Mouse (Mus musculus) spleen, postnatal 14 days (tissue): ENCODE data around the gene Irf6.

Experiments
- DNase-seq, 2 experiments: peaks; one replicate each; pipeline ENCODE4 v3.0.0; 2021 to 2022; ENCODE audit warnings: low spot score in 2 of 2

Gene Irf6

GRCm38 (mm10) chr1:193152872-193153271 is at the start of gene Irf6:
TSS of gene Irf6 (plus strand) at chr1:193153111.
- DNase-seq, result no peak

DNA sequence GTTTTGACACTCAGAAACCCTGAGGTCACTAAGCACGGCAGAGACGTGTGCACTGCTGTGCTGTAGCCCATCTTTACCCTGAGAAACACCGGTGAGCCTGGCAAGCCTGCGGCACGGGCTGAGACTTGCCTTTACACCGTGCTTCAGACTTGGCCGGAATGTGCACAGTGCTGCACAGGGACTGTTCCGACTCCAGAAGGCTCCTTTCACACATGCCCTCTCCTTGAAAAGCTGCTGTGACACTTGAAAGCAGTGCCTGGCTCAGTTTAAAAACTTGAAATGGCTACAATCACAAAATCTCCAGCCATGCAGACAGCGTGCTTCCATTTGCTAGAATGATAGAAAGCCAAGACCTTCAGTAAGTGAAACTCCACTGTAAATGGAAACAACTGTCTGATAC is 40.8 kb upstream of the Irf6 start:
- no peak for DNase-seq

DNA sequence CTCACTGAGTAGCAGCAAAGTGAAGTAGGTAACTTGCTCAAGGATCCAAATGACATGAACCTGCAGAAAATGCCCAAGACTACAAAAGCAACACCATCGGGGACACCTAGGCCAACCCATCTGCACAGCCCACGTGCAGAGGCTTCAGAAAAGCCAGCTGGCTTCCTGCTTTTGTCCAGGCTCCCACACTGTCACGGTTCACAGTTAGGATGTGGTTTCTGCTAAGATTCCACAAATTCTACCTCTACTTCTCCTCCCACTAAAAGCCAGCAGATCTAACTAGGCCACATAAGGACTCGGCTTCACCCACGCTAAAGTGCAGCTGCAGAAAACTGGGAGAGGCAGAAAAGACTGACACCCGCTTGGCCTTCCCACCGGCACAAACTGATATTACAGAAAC is 30.1 kb upstream of the Irf6 start:
- no peak for DNase-seq

DNA sequence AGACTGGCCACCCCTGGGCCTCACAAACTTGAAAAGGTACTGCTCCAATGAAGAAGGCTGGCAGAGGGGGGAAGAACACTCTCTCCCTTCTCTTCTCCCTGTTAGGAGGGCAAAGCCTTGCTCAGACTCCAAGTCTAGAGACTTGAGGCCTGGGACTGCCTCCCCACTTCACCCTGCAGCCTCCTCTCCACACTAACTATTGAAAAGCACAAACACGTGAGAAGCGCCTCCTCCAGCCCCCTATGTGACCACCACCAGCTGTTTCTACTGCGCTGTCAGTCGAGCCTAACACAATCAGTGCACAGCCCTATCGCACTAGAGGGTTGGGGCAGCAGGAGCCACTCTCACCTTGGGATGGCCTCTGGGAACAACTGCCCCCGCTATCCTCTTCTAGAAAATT is 29.6 kb upstream of the Irf6 start:
- DNase-seq, result no peak

DNA sequence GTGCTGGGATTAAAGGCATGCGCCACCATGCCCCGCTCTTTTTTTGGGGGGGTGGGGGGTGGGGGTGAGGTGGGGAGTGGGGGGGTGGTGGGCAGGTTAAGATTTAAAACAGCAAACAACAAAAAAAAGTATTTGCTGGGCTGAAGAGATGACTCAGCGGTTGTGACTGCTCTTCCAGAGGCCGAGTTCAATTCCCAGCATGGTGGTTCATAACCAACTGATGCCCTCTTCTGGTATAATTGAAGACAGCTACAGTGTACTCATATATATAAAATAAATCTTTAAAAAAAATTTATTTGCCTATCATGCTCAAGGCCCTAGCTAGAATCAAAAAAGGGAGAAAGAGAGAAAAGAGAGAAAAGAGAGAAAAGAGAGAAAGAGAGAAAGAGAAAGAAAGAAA is 27.1 kb upstream of the Irf6 start:
- DNase-seq, result no peak

- DNase-seq, result no peak
Measured at GRCm38 (mm10) chr1:193128055-193128454, 24.9 kb upstream of the Irf6 start.

DNA sequence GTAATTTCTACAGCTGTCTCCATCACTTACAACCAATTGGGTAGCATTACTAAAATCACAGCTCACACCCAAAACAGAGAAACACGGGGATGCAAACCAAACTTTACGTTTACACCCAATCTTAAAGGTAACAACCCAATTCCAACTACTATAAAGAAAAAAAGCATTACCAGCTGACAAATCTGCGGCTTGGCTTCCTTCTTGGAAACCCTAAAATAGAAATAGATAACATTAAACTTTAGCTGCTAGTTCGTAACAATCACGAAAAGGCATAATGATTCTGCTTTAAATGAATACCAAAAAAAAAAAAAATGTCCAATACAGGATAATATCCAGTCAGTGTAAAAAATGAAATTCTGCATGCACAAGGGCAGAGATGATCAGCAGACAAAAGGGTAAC is 23.6 kb upstream of the Irf6 start:
- DNase-seq, result no peak

GRCm38 (mm10) chr1:193129786-193130455 is 23.0 kb upstream of the Irf6 start, which contains the start of gene Diexf:
TSS of gene Diexf (minus strand) at chr1:193130272.
- peak; percentile 92 to 97 for DNase-seq

DNA sequence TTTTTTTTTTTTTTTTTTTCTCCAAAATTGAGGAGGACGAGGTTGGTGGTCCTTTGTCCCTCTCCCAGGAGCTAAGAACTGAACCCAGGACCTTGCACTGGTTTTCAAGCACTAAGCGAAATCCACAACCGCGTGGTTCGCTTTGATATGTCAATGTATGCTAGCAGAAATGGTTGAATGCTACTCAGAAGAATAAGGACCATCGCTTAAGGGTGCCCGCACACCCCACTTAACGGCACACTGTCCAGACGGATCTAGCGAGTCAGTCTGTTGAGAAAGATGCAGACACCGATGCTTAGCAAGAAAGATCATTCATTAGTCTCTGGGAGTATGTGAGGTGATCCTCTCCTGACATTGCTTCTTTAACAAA is 22.5 kb upstream of the Irf6 start:
- DNase-seq, result no peak

DNA sequence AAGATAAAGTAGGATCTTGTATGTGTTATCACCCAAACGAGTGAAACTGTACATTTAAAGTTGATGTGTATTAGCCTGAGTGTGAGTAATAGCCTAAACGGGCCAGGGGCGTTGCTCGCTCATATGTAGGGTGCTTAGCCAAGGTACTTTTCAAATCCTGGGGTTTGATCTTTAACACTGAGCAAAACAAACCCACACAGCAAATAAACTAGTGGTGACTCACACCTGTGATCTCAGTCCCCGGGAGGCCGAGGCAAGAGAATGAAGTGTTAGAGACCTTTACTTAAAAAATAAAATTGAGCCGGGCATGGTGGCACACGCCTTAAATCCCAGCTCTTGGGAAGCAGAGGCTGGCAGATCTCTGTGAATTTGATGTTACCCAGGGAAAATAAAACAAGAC is 22.1 kb upstream of the Irf6 start:
- DNase-seq, result no peak

DNA sequence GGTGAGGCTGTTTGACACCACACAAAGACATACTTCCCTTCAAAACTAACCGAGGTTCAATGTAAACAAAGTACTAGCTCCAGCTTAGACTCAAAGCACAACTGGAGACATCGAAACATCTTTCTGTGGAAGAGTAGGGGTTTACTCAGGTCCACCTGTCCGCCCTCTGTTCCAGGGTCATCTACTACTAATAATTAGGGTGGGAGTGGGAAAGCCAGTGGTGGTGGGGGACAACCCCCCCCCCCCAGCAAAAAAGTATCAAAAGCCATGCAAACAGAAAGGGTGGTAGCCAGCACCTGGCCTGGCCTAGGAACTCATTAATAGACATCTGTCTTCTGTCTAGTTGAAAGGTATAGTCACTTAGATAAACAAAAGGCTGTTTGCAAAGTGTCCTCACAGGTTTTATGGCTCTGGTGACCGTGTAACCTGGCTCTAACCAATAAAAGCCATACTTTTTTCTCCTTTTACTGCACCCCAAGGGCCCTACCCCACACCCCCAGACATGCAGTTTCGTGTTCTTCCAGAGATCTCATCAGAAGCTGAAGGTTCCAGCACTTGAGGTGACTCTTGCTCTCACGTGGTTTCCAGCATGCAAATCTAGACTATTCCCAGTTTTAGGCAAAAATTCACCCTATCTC is 21.5 kb upstream of the Irf6 start:
- DNase-seq, result no peak

GRCm38 (mm10) chr1:193132385-193132784 is 20.5 kb upstream of the Irf6 start:
- DNase-seq, result no peak

GRCm38 (mm10) chr1:193133726-193134125 is 19.2 kb upstream of the Irf6 start:
- no peak for DNase-seq

DNA sequence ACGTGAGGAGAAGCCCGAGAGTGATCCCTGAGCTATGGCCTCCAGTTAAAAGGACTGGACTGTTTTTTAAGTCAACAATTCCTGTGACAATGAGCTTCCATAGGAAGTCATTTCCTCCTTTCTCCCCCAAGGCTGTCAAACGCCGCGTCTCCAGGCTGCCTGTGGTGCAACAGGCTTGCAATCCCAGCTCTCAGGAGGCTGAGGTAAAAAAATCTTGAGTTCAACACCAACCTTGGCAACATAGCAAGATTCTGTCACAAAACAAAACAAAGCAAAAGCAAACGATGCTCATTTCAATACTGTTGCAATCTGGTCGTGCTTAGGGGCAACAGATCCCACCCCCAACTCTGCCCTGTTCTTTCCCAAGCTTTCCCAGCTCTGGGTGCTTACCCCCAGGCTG is 14.8 kb upstream of the Irf6 start:
- no peak for DNase-seq

DNA sequence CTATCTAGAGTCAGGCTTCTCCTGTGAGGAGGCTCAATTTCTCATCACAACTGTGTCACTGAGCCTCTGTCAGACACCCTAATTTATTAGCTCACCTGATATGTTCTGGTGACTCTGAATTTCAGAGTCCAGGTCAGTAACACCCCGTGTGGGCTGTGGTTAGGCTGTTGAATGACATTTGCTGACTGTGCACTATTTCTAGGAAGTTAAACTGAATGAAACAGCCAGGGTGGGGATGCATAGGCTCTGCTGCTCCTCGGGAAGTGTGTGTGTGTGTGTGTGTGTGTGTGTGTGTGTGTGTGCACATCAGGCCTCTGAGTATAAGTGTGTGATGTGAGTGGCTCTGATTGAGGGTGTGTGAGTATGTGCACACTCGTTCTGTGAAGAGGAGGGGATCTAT is 14.2 kb upstream of the Irf6 start:
- no peak for DNase-seq

GRCm38 (mm10) chr1:193141118-193141517 is 11.8 kb upstream of the Irf6 start:
- DNase-seq, result no peak

DNA sequence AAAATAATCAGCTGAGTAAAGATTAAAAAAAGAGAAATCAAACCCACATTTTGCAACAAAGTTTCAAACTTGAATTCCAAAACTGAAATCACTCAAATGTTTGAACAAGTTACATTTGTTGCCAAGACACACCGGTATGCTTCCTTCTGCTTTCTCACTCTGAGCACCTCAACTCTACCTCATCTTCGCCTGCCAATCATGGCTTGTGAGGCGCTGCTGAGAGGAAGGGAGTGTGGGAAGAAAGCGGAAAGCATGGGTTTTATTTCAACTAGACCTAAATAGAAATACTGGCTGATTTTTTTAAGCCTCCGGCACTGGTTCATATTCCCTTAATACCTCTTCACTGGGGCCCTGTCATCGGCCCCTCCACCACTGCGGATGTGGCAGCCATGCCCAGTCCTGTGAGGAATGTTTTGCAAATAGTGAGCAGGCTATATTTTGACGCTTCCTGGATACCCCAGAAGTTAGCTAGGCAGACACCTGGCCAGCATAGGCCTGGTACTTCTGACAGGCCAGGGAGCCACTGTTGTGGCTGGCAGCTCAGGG is 10.3 kb upstream of the Irf6 start:
- DNase-seq, result no peak

DNA sequence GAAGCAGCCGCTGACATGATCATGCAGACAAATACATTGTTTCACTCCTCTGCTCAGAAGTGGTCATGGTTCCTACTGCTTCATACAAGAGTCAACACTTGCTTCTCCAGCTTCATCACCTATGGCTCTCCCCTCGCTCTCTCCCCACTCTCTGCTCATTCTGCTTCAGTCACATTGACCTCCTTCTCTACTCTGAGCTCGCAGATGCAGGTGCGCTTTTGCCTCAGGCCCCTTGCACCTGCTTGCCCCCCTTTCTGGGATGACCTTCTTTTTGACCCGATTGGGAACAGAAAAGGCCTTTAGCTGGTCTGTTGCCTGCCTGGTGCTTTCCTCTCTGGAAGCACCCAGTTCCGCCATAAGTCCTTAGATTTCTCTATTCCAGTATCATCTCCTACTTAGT is 8.4 kb upstream of the Irf6 start:
- no peak for DNase-seq

- DNase-seq, result no peak
Measured at GRCm38 (mm10) chr1:193145101-193145500, 7.8 kb upstream of the Irf6 start.

- DNase-seq, result no peak
Measured at GRCm38 (mm10) chr1:193146416-193146815, 6.5 kb upstream of the Irf6 start.

DNA sequence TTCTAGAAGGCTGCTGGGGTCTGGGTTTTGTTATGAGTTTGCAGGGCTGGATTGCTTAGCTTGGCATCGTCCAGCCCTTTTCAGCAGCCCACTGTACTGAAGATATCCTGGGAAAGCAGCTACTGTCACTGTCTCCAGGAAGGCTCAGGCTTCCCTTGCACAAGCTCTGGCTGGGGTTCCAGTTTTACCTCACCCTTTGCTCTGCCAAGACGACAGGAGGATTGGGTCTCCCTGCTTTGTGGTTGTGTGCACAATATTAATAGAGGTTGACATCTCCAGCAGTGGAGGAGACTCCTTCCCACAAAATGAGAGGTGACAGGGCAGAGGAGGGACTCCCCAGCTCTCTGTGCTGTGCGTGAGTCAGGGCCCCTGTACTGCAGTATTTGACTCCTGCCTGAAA is 3.7 kb upstream of the Irf6 start:
- DNase-seq, result no peak

GRCm38 (mm10) chr1:193151134-193151533 is 1.8 kb upstream of the Irf6 start:
- no peak for DNase-seq

GRCm38 (mm10) chr1:193153561-193153960 is 650 bp downstream of the Irf6 start:
- DNase-seq, result no peak
